Mouse (Mus musculus) hematopoietic stem cell, adult 5-6 weeks (primary cell): ENCODE results near the gene Patz1. TPM values are rescaled to one million over a fixed set of nuclear protein-coding genes. Genes with fewer than 3 reads are reported as not detected.
A peak's percentile ranks its signal among the peaks of the same experiment; 100 is the strongest.

Source experiments
- ATAC-seq, 2 experiments: fragments of 125-278 bp in 1 of 2; replicated peaks in 1 of 2; 2 replicates each; pipeline ENCODE4 v1.8.0; 2016 to 2017; ENCODE audit warnings: inconsistent platforms in 2 of 2, mild to moderate bottlenecking in 2 of 2, moderate number of reproducible peaks in 2 of 2, low read depth in 1 of 2, moderate TSS enrichment in 1 of 2; ENCODE audit not compliant: low FRiP score in 2 of 2, poor library complexity in 2 of 2, severe bottlenecking in 2 of 2, insufficient read depth in 1 of 2, low TSS enrichment in 1 of 2
- total RNA-seq: library from RNA; stranded (forward); fragments of 172-1452, 232-1000 nt; gene quantifications from 2 replicates; pipeline ENCODE4 v1.2.3, GENCODE M21; 2017

Patz1 gene
- total RNA-seq, 1 experiment from 2014 or later = 81.0 TPM

GRCm38 (mm10) chr11:3289803-3290639 lies 1.3 kb downstream of the Patz1 start:
- ATAC-seq = peak; percentile 19 to 23

- no peak for ATAC-seq
These were observed 2.1 kb downstream of the Patz1 start for GRCm38 (mm10) chr11:3290640-3291310.

GRCm38 (mm10) chr11:3291311-3292061 lies 2.8 kb downstream of the Patz1 start:
- ATAC-seq = 0 out of 4 replicates have a peak, but pooled peaks of 1 of the 2 experiments have one; percentile 4

- peak; percentile 22 to 31 for ATAC-seq
These were observed 3.4 kb downstream of the Patz1 start for GRCm38 (mm10) chr11:3292062-3292421.

- ATAC-seq = no peak
These were observed 4.1 kb downstream of the Patz1 start for GRCm38 (mm10) chr11:3292711-3293249.

GRCm38 (mm10) chr11:3293361-3293760 lies 4.7 kb downstream of the Patz1 start:
- no peak for ATAC-seq

GRCm38 (mm10) chr11:3294641-3295040 lies 6.0 kb downstream of the Patz1 start:
- no peak for ATAC-seq

GRCm38 (mm10) chr11:3296056-3296455 lies 7.4 kb downstream of the Patz1 start:
- no peak for ATAC-seq

GRCm38 (mm10) chr11:3297871-3298812 lies 9.5 kb downstream of the Patz1 start:
- peak; percentile 74 to 79 for ATAC-seq

- no peak for ATAC-seq
These were observed 10.1 kb downstream of the Patz1 start for GRCm38 (mm10) chr11:3298813-3299185.

GRCm38 (mm10) chr11:3301075-3301474 lies 12.4 kb downstream of the Patz1 start:
- no peak for ATAC-seq

- ATAC-seq = no peak
These were observed 13.7 kb downstream of the Patz1 start for GRCm38 (mm10) chr11:3302385-3302784.

- no peak for ATAC-seq
These were observed 14.1 kb downstream of the Patz1 start for GRCm38 (mm10) chr11:3302792-3303191.

- ATAC-seq = no peak
These were observed 17.1 kb downstream of the Patz1 start for GRCm38 (mm10) chr11:3305821-3306220.

GRCm38 (mm10) chr11:3307875-3308274 lies 19.2 kb downstream of the Patz1 start:
- ATAC-seq = no peak

- no peak for ATAC-seq
These were observed 21.2 kb downstream of the Patz1 start for GRCm38 (mm10) chr11:3309884-3310283.
